Mouse (Mus musculus): ENCODE results near the gene L2hgdh.

The L2hgdh gene

GRCm38 (mm10) chr12:69724711-69725460 is at the start of gene L2hgdh, which contains the start of gene Atp5s:
Gene L2hgdh, minus strand, starts transcription at chr12:69724873.
Gene Atp5s, plus strand, starts transcription at chr12:69724950.
- peak; percentile 96 for DNase-seq

- no peak for DNase-seq
Measured at GRCm38 (mm10) chr12:69768841-69769240, 44.2 kb upstream of the L2hgdh start.

- DNase-seq, result no peak
Measured at GRCm38 (mm10) chr12:69767476-69768258, 43.0 kb upstream of the L2hgdh start.

- no peak for DNase-seq
Measured at GRCm38 (mm10) chr12:69766185-69766904, 41.7 kb upstream of the L2hgdh start.

- no peak for DNase-seq
Measured at GRCm38 (mm10) chr12:69765543-69765942, 40.9 kb upstream of the L2hgdh start.

- DNase-seq, result no peak
Measured at GRCm38 (mm10) chr12:69761603-69762002, 36.9 kb upstream of the L2hgdh start.

GRCm38 (mm10) chr12:69760743-69761406 is 36.2 kb upstream of the L2hgdh start:
- no peak for DNase-seq

- DNase-seq, result no peak
Measured at GRCm38 (mm10) chr12:69760014-69760413, 35.3 kb upstream of the L2hgdh start.

GRCm38 (mm10) chr12:69759267-69759885 is 34.7 kb upstream of the L2hgdh start:
- no peak for DNase-seq

- DNase-seq, result no peak
Measured at GRCm38 (mm10) chr12:69758221-69759185, 33.8 kb upstream of the L2hgdh start.

GRCm38 (mm10) chr12:69757418-69758141 is 32.9 kb upstream of the L2hgdh start:
- peak; percentile 85 to 87 for DNase-seq

- DNase-seq, result no peak
Measured at GRCm38 (mm10) chr12:69756015-69756414, 31.3 kb upstream of the L2hgdh start.

GRCm38 (mm10) chr12:69753936-69754335 is 29.3 kb upstream of the L2hgdh start:
- DNase-seq, result no peak

- DNase-seq, result no peak
Measured at GRCm38 (mm10) chr12:69751864-69752341, 27.2 kb upstream of the L2hgdh start.

GRCm38 (mm10) chr12:69744138-69744537 is 19.5 kb upstream of the L2hgdh start:
- no peak for DNase-seq

GRCm38 (mm10) chr12:69741965-69742364 is 17.3 kb upstream of the L2hgdh start:
- no peak for DNase-seq

GRCm38 (mm10) chr12:69733923-69734322 is 9.2 kb upstream of the L2hgdh start:
- no peak for DNase-seq

- DNase-seq, result no peak
Measured at GRCm38 (mm10) chr12:69733518-69733917, 8.8 kb upstream of the L2hgdh start.

GRCm38 (mm10) chr12:69732221-69732620 is 7.5 kb upstream of the L2hgdh start:
- no peak for DNase-seq

- no peak for DNase-seq
Measured at GRCm38 (mm10) chr12:69730306-69730705, 5.6 kb upstream of the L2hgdh start.
